10 mouse cellular contexts compared by ENCODE assay signal in genomic region chr10:120821491-120822358, GRCm38 (mm10).
DNase-seq lines count a peak whose midpoint lies in the region; ATAC-seq and TF ChIP-seq lines count a peak whose summit lies in the region.
"Had no signal": no experiment of that assay in that cellular context is flagged by ENCODE, and none has a peak within 500 bp of the region (broad histone marks: within the 10 kb centered on the region; RNA-seq: fewer than 3 reads in every experiment).

No protein-coding gene starts in this region.

- no peak for TF ChIP-seq CTCF in intestine, postnatal 0 days (IDR thresholded peaks at IDR 0.05; ENCODE audit: low read depth)
- no peak for TF ChIP-seq CTCF in bone marrow macrophage, adult 2 months (IDR thresholded peaks at IDR 0.05; ENCODE audit: low read depth, low read length)

- H3K4me1 ChIP-seq in intestine, embryonic 14.5 days (replicated peaks; ENCODE audit: control insufficient read depth, insufficient read depth, low read length), result peaks cover 16% of the 10 kb centered on the region
- no peaks in the 10 kb centered on the region for H3K4me1 ChIP-seq in intestine, postnatal 0 days (replicated peaks; ENCODE audit: control insufficient read depth, insufficient read depth, low read length)
- peaks cover 7% of the 10 kb centered on the region for H3K4me1 ChIP-seq in bone marrow macrophage, adult 2 months (ENCODE audit: control insufficient read depth, insufficient read depth, low read length)
- peaks cover 84% of the 10 kb centered on the region for H3K4me1 ChIP-seq in forebrain, embryonic 10.5 days
- peaks cover 5% of the 10 kb centered on the region for H3K4me1 ChIP-seq in liver, embryonic 12.5 days

- DNase-seq in intestine, embryonic 14.5 days (ENCODE audit: low spot score), result peak; percentile 78
- peak; percentile 34 for DNase-seq in forebrain, embryonic 10.5 days (ENCODE audit: extremely low spot score, low spot score)
- no peak for DNase-seq in gastrocnemius, adult 18-20 months (ENCODE audit: low spot score)
- no peak for DNase-seq in layer of hippocampus, adult 11-12 months (ENCODE audit: low spot score)
- no peak for DNase-seq in gastrocnemius, postnatal 10 days
- DNase-seq: adrenal gland, postnatal 10 days; cerebellum, postnatal 10 days had no signal

- WGBS in intestine, embryonic 14.5 days, result 13% methylated on average over 20 of the region's 20 CpGs
- 18% methylated on average over 20 of the region's 20 CpGs for WGBS in intestine, postnatal 0 days
- 41% methylated on average over 20 of the region's 20 CpGs for WGBS in forebrain, embryonic 10.5 days
- 33% methylated on average over 20 of the region's 20 CpGs for WGBS in liver, embryonic 12.5 days (ENCODE audit: insufficient replicate concordance)

- no peaks in the 10 kb centered on the region for H3K27me3 ChIP-seq in intestine, embryonic 14.5 days (replicated peaks; ENCODE audit: control insufficient read depth, insufficient read depth, low read length)
- no peaks in the 10 kb centered on the region for H3K27me3 ChIP-seq in intestine, postnatal 0 days (replicated peaks; ENCODE audit: control insufficient read depth, insufficient read depth, low read length)
- no peaks in the 10 kb centered on the region for H3K27me3 ChIP-seq in forebrain, embryonic 10.5 days (ENCODE audit: poor library complexity, severe bottlenecking)
- H3K27me3 ChIP-seq in liver, embryonic 12.5 days (replicated peaks), result no peaks in the 10 kb centered on the region

- H3K36me3 ChIP-seq in intestine, embryonic 14.5 days (ENCODE audit: control insufficient read depth, insufficient read depth, low read length), result no peaks in the 10 kb centered on the region
- H3K36me3 ChIP-seq in intestine, postnatal 0 days (ENCODE audit: control insufficient read depth, insufficient read depth), result no peaks in the 10 kb centered on the region
- no peaks in the 10 kb centered on the region for H3K36me3 ChIP-seq in forebrain, embryonic 10.5 days (replicated peaks)
- no peaks in the 10 kb centered on the region for H3K36me3 ChIP-seq in liver, embryonic 12.5 days

- H3K4me3 ChIP-seq in intestine, embryonic 14.5 days (ENCODE audit: low read depth, low read length), result no peak overlapping the region
- no peak overlapping the region for H3K4me3 ChIP-seq in intestine, postnatal 0 days (ENCODE audit: low read depth, low read length)
- H3K4me3 ChIP-seq in bone marrow macrophage, adult 2 months (ENCODE audit: insufficient read depth, low read length), result no peak overlapping the region
- H3K4me3 ChIP-seq in forebrain, embryonic 10.5 days, result peak overlapping the region; percentile 22; the same call in 1 of the 2 replicates
- H3K4me3 ChIP-seq in liver, embryonic 12.5 days, result no peak overlapping the region

- H3K9ac ChIP-seq in intestine, embryonic 14.5 days (ENCODE audit: low read length), result no peak overlapping the region
- no peak overlapping the region for H3K9ac ChIP-seq in intestine, postnatal 0 days (ENCODE audit: low read depth, low read length)
- H3K9ac ChIP-seq in liver, embryonic 12.5 days, result no peak overlapping the region

- H3K4me2 ChIP-seq in intestine, embryonic 14.5 days (ENCODE audit: low read length), result peak overlapping the region; percentile 39
- no peak overlapping the region for H3K4me2 ChIP-seq in intestine, postnatal 0 days (replicated peaks; ENCODE audit: low read depth)
- peak overlapping the region; percentile 18; the same call in 1 of the 2 replicates for H3K4me2 ChIP-seq in liver, embryonic 12.5 days

- no peak for TF ChIP-seq POLR2A in bone marrow macrophage, adult 2 months (IDR thresholded peaks at IDR 0.05; ENCODE audit: borderline replicate concordance, low read depth, low read length)

- peak overlapping the region; percentile 12; the same call in 1 of the 2 replicates for H3K27ac ChIP-seq in intestine, embryonic 14.5 days (ENCODE audit: low read depth)
- H3K27ac ChIP-seq in intestine, postnatal 0 days (ENCODE audit: low read depth, low read length), result no peak overlapping the region
- H3K27ac ChIP-seq in bone marrow macrophage, adult 2 months (ENCODE audit: insufficient read depth, low read depth, low read length), result peak overlapping the region; percentile 19; the same call in 1 of the 2 replicates
- peak overlapping the region; percentile 90 for H3K27ac ChIP-seq in forebrain, embryonic 10.5 days
- no peak overlapping the region for H3K27ac ChIP-seq in liver, embryonic 12.5 days

- peak; percentile 90 for ATAC-seq in intestine, embryonic 14.5 days (replicated peaks; ENCODE audit: low FRiP score, low TSS enrichment, low read depth)
- ATAC-seq in intestine, postnatal 0 days, result no peak
- no peak for ATAC-seq in liver, embryonic 12.5 days

- H3K9me3 ChIP-seq in intestine, embryonic 14.5 days (ENCODE audit: control insufficient read depth, low read length), result no peaks in the 10 kb centered on the region
- no peaks in the 10 kb centered on the region for H3K9me3 ChIP-seq in intestine, postnatal 0 days (ENCODE audit: control insufficient read depth)
- no peaks in the 10 kb centered on the region for H3K9me3 ChIP-seq in forebrain, embryonic 10.5 days
- H3K9me3 ChIP-seq in liver, embryonic 12.5 days (replicated peaks), result no peaks in the 10 kb centered on the region

Comparison
In these comparisons a context has a peak if more than half of its experiments do, and no peak if none do; other contexts are left out.
1. H3K27ac ChIP-seq: peak in intestine, embryonic 14.5 days (single experiment), bone marrow macrophage, adult 2 months (single experiment) and forebrain, embryonic 10.5 days (single experiment); none in intestine, postnatal 0 days (single experiment) and liver, embryonic 12.5 days (single experiment).
2. DNase-seq: peak in intestine, embryonic 14.5 days (single experiment) and forebrain, embryonic 10.5 days (single experiment); none in gastrocnemius, adult 18-20 months (single experiment), layer of hippocampus, adult 11-12 months (single experiment) and gastrocnemius, postnatal 10 days (single experiment).